Mouse (Mus musculus): ENCODE measurements around the gene Kpna2.

DNA sequence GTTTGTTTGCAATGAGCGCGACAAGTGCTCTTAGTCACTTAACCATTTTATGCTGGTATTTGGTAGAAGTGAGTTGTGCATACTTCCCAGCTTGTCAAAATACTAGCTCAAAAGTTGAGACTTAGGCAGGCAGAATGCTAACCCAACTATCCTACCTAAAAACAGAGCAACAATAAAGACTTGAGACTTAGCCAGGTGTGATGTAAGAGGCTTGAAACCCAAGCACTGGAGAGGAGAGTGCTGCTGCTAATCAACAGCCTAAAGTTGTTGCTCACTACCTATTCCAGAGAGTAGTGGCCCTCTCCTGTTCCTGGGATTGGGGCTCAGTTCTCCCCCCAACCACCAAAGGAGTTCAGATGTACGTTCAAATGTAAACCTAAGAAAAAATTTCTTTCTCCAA, 11.1 kb upstream of the Kpna2 start:
- no peak for TF ChIP-seq GATA1 (IDR thresholded peaks at IDR 0.05; ENCODE audit: low read length)
- TF ChIP-seq TAL1 (IDR thresholded peaks at IDR 0.05; ENCODE audit: low read length): no peak
